Mouse (Mus musculus) ZHBTc4 (cell line): ENCODE data around the gene Srgap1.

ENCODE experiments used
- DNase-seq: peaks from one replicate; pipeline ENCODE4 v3.0.0-alpha.2; 2011; ENCODE audit warnings: low read depth, low spot score

Gene Srgap1

GRCm38 (mm10) chr10:121882461-121882860 lies 164.7 kb downstream of the Srgap1 start:
- peak; percentile 50 for DNase-seq

- DNase-seq: no peak
These were observed 168.3 kb downstream of the Srgap1 start for GRCm38 (mm10) chr10:121878855-121879254.

DNA sequence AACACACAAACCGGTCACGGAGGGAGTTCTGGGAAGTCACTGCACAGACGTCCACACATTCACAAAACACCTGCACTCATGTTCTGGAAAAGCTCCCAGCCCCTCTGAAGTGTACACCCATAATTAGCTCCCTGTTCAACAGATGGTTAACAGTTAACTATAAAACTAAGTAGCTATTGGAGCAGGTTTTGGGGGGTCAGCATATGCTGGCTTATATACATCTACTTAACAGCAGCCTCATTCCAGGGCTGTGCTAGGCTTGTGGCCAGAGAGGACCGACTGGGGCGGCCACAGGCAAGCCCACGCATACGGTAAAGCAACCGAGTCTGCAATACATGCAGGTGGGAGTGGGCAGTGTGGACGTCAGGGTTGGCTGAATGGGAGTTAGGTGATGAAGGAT lies 169.2 kb downstream of the Srgap1 start:
- DNase-seq: no peak

GRCm38 (mm10) chr10:121873063-121873489 lies 174.0 kb downstream of the Srgap1 start:
- no peak for DNase-seq

- DNase-seq: no peak
These were observed 177.2 kb downstream of the Srgap1 start for GRCm38 (mm10) chr10:121869941-121870340.

DNA sequence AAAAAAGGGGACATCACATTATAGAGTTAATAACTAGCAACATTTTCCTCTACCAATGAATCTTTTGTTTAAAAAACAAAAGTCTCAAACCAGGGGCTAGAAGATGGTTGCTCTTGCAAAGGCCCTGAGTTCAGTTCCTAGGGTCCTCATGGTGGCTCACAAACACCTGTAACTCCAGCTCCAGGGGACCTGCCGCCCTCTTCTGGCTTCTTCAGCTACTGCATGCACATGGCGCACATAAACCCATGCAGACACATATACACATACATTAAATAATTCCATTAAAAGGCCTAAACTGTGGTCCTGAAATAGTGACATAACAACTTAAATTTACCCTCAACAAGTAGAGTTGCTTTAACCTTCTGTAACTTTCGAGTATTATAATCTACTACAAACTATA lies 178.9 kb downstream of the Srgap1 start:
- DNase-seq: peak; percentile 57

DNA sequence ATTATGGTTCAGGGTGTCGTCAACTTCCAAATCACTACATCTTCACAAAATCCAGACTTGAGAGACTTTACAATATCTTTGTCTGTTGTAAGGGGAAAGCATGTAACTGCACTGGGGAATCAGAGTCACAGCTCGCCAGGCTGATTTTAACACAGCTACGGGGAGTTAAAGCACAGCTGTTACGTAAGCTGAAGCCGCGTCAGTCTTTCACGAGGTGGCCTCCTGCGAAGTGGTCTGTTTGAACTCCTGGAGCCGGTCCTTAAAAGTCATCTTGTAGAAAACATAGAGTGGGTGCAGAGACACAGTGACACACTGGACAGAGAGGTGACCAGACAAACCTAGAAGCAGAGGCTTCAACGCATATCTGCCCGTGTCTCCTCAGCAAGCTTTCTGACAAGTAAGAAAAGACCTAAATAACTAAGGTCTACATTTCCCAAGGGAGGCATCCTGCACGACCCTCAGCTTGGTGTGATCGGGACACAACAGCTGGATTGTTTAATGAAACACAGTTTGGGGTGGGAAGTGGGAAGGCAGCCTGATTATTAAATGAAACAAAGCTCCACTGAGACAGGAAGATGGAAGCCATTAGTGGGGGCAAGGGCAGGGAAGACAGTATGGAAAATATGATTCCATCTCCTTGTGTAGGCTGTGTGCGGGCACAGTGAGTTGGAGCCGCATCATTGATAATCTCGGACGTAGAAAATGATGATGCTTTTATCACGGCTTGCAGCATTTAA lies 181.4 kb downstream of the Srgap1 start:
- DNase-seq: no peak

DNA sequence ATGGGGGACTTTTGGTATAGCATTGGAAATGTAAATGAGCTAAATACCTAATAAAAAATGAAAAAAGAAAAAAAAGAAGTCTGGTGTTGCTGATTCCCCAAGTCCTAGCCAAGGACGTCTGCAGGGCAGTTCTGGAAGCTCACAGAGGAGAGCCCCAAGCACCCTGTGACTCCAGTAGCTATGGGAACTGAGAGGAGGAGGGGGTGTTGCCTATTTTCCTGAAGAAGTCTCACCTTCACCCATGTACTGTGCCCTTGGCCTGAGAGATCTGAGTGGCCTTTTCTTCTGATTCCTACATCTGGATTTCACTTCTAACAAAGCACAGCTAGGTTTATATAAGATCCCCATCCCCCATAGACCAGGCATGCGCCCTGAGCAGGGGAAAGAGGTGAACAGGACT lies 186.2 kb downstream of the Srgap1 start:
- peak; percentile 16 for DNase-seq

GRCm38 (mm10) chr10:121859803-121860571 lies 187.1 kb downstream of the Srgap1 start:
- DNase-seq: no peak

DNA sequence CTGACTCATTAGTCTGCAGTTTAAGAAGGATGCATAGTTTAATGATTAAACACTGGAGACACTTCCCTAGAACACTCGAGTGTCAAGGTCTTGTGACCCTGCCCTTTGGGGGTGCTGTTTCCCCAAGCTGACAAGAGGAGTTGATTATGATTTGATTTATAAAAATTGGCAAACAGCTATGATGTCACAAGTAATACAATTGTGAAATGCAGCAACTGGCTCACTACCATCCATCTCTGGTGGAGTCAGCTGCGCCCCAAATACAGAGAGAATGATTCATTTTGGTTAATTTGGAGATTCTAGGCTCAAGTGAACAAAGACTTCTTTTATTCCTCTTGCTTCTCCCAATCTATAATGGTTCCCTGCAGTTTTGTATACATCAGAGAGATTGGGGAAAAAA lies 188.2 kb downstream of the Srgap1 start:
- no peak for DNase-seq

- DNase-seq: no peak
These were observed 189.0 kb downstream of the Srgap1 start for GRCm38 (mm10) chr10:121858086-121858485.

DNA sequence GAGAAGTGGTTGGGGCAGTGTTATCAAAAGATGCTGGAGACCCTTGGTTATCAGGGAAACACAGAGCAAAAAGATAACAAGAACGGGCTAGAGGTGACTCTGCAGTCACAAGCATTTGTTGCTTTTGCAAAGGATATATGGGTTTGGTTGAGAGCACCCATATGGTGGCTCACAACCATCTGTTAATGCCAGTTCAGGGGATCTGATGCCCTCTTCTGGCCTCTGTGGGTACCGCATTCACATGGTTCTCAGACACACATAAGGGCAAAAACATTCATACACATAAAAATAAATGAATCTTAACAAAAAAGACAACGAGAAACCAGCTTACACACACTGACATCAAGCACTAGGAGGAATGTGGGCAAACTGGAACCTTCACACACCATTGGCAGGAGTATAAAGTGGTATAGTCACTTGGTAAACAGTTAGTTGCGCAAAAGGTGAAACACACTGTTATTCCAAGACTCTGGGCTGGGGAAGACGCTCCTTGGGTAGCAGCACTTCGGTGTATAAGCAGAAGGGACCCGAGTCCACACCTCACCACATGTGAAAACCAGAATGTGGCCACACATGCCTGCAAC lies 191.2 kb downstream of the Srgap1 start:
- peak; percentile 45 for DNase-seq

GRCm38 (mm10) chr10:121853385-121853808 lies 193.7 kb downstream of the Srgap1 start:
- DNase-seq: peak; percentile 96

GRCm38 (mm10) chr10:121849496-121849895 lies 197.6 kb downstream of the Srgap1 start:
- no peak for DNase-seq

DNA sequence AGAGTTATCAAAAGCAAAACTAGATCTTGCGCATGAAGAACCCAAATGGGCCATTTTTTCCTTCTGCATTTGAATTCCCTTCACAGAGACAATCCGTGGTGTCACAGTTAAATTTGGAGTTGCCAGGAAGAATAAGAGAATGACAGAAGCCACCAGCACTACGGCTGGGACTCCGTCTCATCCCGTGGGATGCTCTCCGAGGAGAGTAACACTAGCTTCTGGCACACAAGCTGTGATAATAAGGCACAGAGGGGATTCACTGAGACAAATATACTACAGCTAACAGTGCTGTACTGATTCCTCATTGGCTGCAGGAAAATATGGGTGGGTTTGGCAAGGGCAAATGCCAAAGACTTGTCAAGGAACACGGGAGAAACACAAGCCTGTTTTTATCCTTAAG lies 201.4 kb downstream of the Srgap1 start:
- DNase-seq: no peak

- DNase-seq: no peak
These were observed 209.8 kb downstream of the Srgap1 start for GRCm38 (mm10) chr10:121837166-121837898.

DNA sequence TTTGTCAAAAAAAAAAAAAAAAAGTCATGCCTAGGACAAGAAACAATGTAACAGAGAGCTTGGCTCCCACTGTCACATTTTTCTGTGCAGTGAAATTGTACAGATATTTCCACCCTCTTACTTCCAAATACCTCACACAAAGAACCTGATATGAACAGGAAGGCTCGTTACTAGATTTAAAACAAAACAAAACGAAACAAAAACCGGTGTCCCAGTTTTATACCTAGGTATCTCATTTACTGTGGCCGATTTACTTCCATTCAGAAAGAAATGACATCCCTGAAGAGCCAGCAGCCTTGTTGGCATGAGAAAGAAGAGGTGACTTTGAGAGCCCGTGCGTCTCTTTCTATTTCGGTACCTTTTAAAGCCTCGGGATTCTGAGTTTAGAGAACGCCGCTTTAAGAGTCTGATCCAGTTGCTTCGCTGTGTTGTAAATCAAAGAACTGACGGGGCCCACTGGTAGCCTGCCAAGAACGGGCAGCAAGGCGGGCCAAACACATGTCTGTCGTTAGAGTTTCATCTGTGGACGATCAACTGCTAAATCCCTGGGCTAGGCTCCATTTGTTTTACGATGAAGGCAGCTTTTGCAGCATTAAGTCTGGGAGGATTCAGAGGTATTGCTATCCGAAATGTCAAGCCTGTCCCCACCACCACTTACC lies 210.5 kb downstream of the Srgap1 start:
- no peak for DNase-seq

GRCm38 (mm10) chr10:121833443-121833842 lies 213.7 kb downstream of the Srgap1 start:
- no peak for DNase-seq

- no peak for DNase-seq
These were observed 216.5 kb downstream of the Srgap1 start for GRCm38 (mm10) chr10:121830335-121831307.

DNA sequence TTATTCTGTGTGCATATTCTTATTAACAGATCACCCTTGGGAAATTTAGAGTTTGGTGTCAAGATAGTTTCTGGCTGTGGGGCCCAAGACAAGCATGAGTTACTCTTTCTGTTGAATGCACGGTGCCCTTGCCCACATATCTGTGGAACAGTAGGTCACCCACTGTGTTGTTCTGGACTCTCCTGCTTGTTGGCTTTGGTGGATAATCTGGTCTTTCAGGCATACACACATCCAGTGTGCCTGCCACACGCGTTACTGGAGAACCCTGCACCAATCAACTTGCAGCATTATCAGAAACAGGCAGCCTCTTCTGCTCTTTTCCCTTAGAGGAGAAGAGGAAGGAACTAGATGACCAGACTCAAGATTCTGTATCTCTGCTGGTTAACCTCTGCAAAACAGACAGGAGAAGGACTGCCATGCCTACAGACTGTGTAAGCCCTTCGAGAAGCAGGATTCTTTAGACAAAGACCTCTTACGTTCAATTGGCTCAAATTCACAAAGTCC lies 217.3 kb downstream of the Srgap1 start:
- no peak for DNase-seq
